Mouse (Mus musculus) limb, embryonic 13.5 days (tissue): ENCODE data around the gene Syngap1. TPM values are rescaled to one million over a fixed set of nuclear protein-coding genes. Genes with fewer than 3 reads are reported as not detected.

ENCODE experiments used
- ATAC-seq: fragments of 200-750 bp; cut with Nextera tagmentation; 2 replicates; pipeline ENCODE4 v1.8.0; 2017; ENCODE audit warnings: low read depth, moderate number of reproducible peaks, moderate TSS enrichment; ENCODE audit not compliant: low FRiP score
- H3K27ac ChIP-seq: fragments of 300-500 bp; sonication (generic); 2 replicates; pipeline ENCODE4 v1.5.1; 2015; ENCODE audit warnings: inconsistent platforms, mild to moderate bottlenecking, moderate library complexity
- H3K27me3 ChIP-seq: fragments of 300-500 bp; sonication (generic); 2 replicates; pipeline ENCODE4 v1.6.1; 2015; ENCODE audit warnings: mild to moderate bottlenecking, inconsistent platforms
- H3K36me3 ChIP-seq: fragments of 300-500 bp; sonication (generic); 2 replicates; pipeline ENCODE4 v1.6.1; 2015; ENCODE audit warnings: inconsistent platforms, mild to moderate bottlenecking, moderate library complexity
- H3K4me1 ChIP-seq: fragments of 300-500 bp; sonication (generic); 2 replicates; pipeline ENCODE4 v1.6.1; 2015; ENCODE audit warnings: inconsistent platforms
- H3K4me2 ChIP-seq: fragments of 300-500 bp; sonication (generic); replicated peaks from 2 replicates; pipeline ENCODE4 v1.6.1; 2015; ENCODE audit warnings: inconsistent platforms, mild to moderate bottlenecking, moderate library complexity
- H3K4me3 ChIP-seq: fragments of 300-500 bp; sonication (generic); 2 replicates; pipeline ENCODE4 v1.5.1; 2015; ENCODE audit warnings: moderate library complexity, mild to moderate bottlenecking, inconsistent platforms
- H3K9ac ChIP-seq: fragments of 300-500 bp; sonication (generic); 2 replicates; pipeline ENCODE4 v1.6.1; 2015; ENCODE audit warnings: mild to moderate bottlenecking, inconsistent platforms
- H3K9me3 ChIP-seq: fragments of 300-500 bp; sonication (generic); 2 replicates; pipeline ENCODE4 v1.6.1; 2016; ENCODE audit warnings: inconsistent platforms
- WGBS: fragments of 180-500 bp; shearing (Covaris S2); methylation state at CpG from one replicate; pipeline ENCODE4 v1.1.7; 2015; 5-methylcytosine and 5-hydroxymethylcytosine counted together
- polyA plus RNA-seq: library from polyadenylated mRNA; unstranded; fragments of >200 nt; fragmentation: Nextera tagmentation; extraction: Ambion mirVana; gene quantifications from 2 replicates; pipeline ENCODE4 v1.2.1, GENCODE M21; 2015

Syngap1 gene
- polyA plus RNA-seq, 1 experiment from 2014 or later: 3.6 TPM

GRCm38 (mm10) chr17:26961572-26962240 is 20.7 kb downstream of the Syngap1 start:
- no peaks in the 10 kb centered on the region for H3K27me3 ChIP-seq
- no peak overlapping the region for H3K4me2 ChIP-seq
- H3K9ac ChIP-seq: no peak overlapping the region
- H3K9me3 ChIP-seq: no peaks in the 10 kb centered on the region
- 0 out of 2 replicates have a peak, but pooled peaks have one; percentile 34 for ATAC-seq
- H3K4me3 ChIP-seq: no peak overlapping the region
- no peaks in the 10 kb centered on the region for H3K4me1 ChIP-seq
- WGBS: 95% methylated on average over 21 of the region's 21 CpGs
- H3K36me3 ChIP-seq: peaks cover 98% of the 10 kb centered on the region
- no peak overlapping the region for H3K27ac ChIP-seq

DNA sequence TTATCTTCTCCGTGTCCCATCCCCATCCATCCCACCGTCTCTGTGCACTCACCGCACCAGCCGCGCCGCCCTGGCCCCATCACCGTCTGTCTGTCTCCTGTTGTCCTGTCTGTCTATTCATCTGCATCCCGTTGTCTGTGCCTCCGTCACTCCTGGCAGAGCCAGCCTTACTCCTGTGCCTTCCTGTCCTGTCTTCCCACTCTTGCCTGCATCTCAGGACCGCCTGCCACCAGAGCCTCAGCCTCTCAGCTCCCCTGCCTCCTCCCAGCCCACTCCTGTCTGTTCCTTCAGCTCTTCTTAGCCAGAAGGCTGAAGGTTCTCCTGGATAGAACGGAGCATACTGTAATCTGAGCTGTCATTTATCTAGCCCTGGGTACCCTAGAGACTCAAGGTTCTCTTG is 25.9 kb downstream of the Syngap1 start:
- H3K4me1 ChIP-seq: peaks cover 14% of the 10 kb centered on the region
- H3K27ac ChIP-seq: no peak overlapping the region
- no peaks in the 10 kb centered on the region for H3K27me3 ChIP-seq
- no peak overlapping the region for H3K9ac ChIP-seq
- peaks cover 77% of the 10 kb centered on the region for H3K36me3 ChIP-seq
- no peak for ATAC-seq
- H3K4me3 ChIP-seq: no peak overlapping the region
- no peaks in the 10 kb centered on the region for H3K9me3 ChIP-seq
- H3K4me2 ChIP-seq: no peak overlapping the region
- WGBS: 88% methylated on average over 11 of the region's 11 CpGs

- H3K27me3 ChIP-seq: no peaks in the 10 kb centered on the region
- no peak overlapping the region for H3K9ac ChIP-seq
- H3K4me1 ChIP-seq: peaks cover 15% of the 10 kb centered on the region
- no peak overlapping the region for H3K27ac ChIP-seq
- H3K4me2 ChIP-seq: no peak overlapping the region
- no peak for ATAC-seq
- peaks cover 72% of the 10 kb centered on the region for H3K36me3 ChIP-seq
- H3K9me3 ChIP-seq: no peaks in the 10 kb centered on the region
- no peak overlapping the region for H3K4me3 ChIP-seq
- WGBS: 83% methylated on average over 6 of the region's 6 CpGs
These were observed 26.4 kb downstream of the Syngap1 start for GRCm38 (mm10) chr17:26967477-26967876.

GRCm38 (mm10) chr17:26968200-26968611 is 27.2 kb downstream of the Syngap1 start:
- 80% methylated on average over 6 of the region's 6 CpGs for WGBS
- no peak overlapping the region for H3K9ac ChIP-seq

DNA sequence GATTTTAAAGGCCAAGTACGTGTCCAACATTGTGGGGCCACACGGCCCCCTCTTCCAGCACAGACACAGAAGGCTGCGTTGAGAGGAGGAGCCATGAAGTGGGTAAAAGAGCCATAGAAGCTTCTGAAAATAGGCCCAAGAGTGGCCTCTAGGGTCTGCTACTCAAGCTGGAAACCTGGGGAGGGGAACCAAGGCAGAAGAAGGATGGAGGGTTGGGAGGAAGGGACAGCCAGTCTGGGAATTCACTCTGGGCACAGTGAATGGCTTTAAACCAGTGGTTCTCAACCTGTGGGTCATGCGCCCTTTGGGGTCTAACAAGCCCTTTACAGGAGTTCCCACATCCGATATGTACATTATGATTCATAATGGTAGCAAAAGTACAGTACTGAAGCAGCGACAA is 28.2 kb downstream of the Syngap1 start:
- H3K36me3 ChIP-seq: peaks cover 59% of the 10 kb centered on the region
- H3K27me3 ChIP-seq: no peaks in the 10 kb centered on the region
- H3K9me3 ChIP-seq: no peaks in the 10 kb centered on the region
- H3K9ac ChIP-seq: no peak overlapping the region
- no peak for ATAC-seq
- H3K4me2 ChIP-seq: no peak overlapping the region
- peaks cover 23% of the 10 kb centered on the region for H3K4me1 ChIP-seq
- 89% methylated on average over 6 of the region's 6 CpGs for WGBS
- no peak overlapping the region for H3K27ac ChIP-seq
- H3K4me3 ChIP-seq: no peak overlapping the region

More at GRCm38 (mm10) chr17:26968200-26968611, 27.2 kb downstream of the Syngap1 start:
- Histone ChIP-seq H3K27ac (no peak overlapping the region), H3K36me3 (peaks cover 65% of the 10 kb centered on the region), H3K4me3 (no peak overlapping the region), H3K4me2 (no peak overlapping the region), H3K9me3 (no peaks in the 10 kb centered on the region), H3K4me1 (peaks cover 15% of the 10 kb centered on the region), H3K27me3 (no peaks in the 10 kb centered on the region)
- ATAC-seq: no peak

- Histone ChIP-seq H3K4me2 (no peak overlapping the region), H3K27ac (0 out of 2 replicates have a peak overlapping the region, but pooled peaks have one; percentile 22), H3K9me3 (no peaks in the 10 kb centered on the region), H3K27me3 (no peaks in the 10 kb centered on the region), H3K36me3 (peaks cover 59% of the 10 kb centered on the region), H3K9ac (0 out of 2 replicates have a peak overlapping the region, but pooled peaks have one; percentile 8), H3K4me3 (no peak overlapping the region), H3K4me1 (peaks cover 33% of the 10 kb centered on the region)
- no peak for ATAC-seq
- WGBS: 71% methylated on average over 12 of the region's 12 CpGs
These were observed 29.2 kb downstream of the Syngap1 start for GRCm38 (mm10) chr17:26970221-26970620.

- Histone ChIP-seq H3K4me3 (peak overlapping the region; percentile 87), H3K27ac (no peak overlapping the region), H3K27me3 (no peaks in the 10 kb centered on the region), H3K4me1 (peaks cover 41% of the 10 kb centered on the region), H3K36me3 (peaks cover 59% of the 10 kb centered on the region), H3K9ac (peak overlapping the region; percentile 86; the same call in 1 of the 2 replicates), H3K4me2 (peak overlapping the region; percentile 98), H3K9me3 (no peaks in the 10 kb centered on the region)
- 56% methylated on average over 8 of the region's 8 CpGs for WGBS
- no peak for ATAC-seq
These were observed 30.3 kb downstream of the Syngap1 start for GRCm38 (mm10) chr17:26971247-26971905.

- 1% methylated on average over 3 of the region's 3 CpGs for WGBS
- ATAC-seq: no peak
- Histone ChIP-seq H3K4me3 (peak overlapping the region; percentile 87), H3K27me3 (no peaks in the 10 kb centered on the region), H3K4me1 (peaks cover 46% of the 10 kb centered on the region), H3K9ac (peak overlapping the region; percentile 86), H3K27ac (peak overlapping the region; percentile 90), H3K9me3 (no peaks in the 10 kb centered on the region), H3K36me3 (peaks cover 59% of the 10 kb centered on the region), H3K4me2 (peak overlapping the region; percentile 98)
These were observed 31.1 kb downstream of the Syngap1 start for GRCm38 (mm10) chr17:26972107-26972506.

DNA sequence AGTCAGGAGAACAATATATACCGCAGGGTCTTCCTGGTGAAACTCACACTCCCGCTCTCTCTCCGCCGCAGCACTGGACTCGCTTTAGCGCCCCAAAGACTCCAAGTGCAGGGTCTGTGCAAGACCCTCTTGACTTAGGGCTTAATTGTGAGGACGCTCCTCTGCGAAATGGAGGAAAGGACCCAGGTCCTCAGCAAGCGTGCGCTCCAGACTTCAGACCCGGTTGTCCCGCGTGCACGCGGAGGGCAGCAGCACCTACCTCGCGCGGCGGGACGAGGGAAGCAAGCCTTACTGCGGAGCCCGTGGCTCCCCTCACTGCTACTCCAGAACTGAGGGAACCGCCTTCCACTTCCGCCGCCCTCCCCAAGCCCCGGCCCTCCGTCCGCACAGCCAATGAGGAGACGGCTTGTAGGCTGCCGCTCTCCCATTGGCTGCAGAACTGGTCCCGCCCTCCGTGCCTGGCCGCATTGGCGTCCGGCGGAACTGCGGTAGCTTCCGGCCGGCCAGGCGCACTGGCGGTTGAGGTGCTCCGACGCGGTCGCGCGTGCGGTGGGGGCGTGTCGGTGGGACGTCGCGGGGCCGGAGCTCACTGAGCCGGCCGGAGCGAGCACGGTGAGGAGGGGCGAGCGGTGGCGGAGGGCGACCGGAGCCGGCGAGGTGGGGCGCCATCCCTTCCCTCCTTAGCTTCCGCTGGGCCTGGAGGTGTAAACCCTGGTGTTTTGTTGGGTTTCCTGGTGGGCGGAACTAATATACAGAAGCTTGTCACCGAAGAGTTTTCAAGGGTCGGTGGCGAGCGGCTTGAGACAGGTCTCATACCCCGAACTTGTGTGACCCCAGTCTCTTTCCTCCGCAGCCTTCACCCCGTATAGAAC is 31.9 kb downstream of the Syngap1 start, which contains the start of gene Zbtb9:
Gene Zbtb9, plus strand, starts transcription at position 465 of the 872 bp plus-strand sequence.
- peaks cover 59% of the 10 kb centered on the region for H3K36me3 ChIP-seq

GRCm38 (mm10) chr17:26974547-26974946 is 33.5 kb downstream of the Syngap1 start:
- H3K27ac ChIP-seq: no peak overlapping the region
- H3K4me3 ChIP-seq: peak overlapping the region; percentile 87; the same call in 1 of the 2 replicates
- H3K4me1 ChIP-seq: peaks cover 46% of the 10 kb centered on the region
- peaks cover 60% of the 10 kb centered on the region for H3K36me3 ChIP-seq
- H3K9ac ChIP-seq: peak overlapping the region; percentile 86; the same call in 1 of the 2 replicates
- ATAC-seq: no peak
- 94% methylated on average over 15 of the region's 15 CpGs for WGBS
- H3K4me2 ChIP-seq: peak overlapping the region; percentile 98
- 0 out of 2 replicates have a peak, but pooled peaks cover 3% of the 10 kb centered on the region for H3K9me3 ChIP-seq
- no peaks in the 10 kb centered on the region for H3K27me3 ChIP-seq

More for the DNA sequence above, 31.9 kb downstream of the Syngap1 start, which contains the start of gene Zbtb9:
- H3K4me2 ChIP-seq: peak within 1 kb of the TSS; percentile 98
- H3K9ac ChIP-seq: peak within 1 kb of the TSS; percentile 86
- ATAC-seq: peak; percentile 99
- under 1% methylated on average over 70 of the region's 75 CpGs for WGBS
- H3K4me3 ChIP-seq: peak within 1 kb of the TSS; percentile 87
- H3K4me1 ChIP-seq: peaks cover 46% of the 10 kb centered on the region
- H3K9me3 ChIP-seq: 0 out of 2 replicates have a peak, but pooled peaks cover 2% of the 10 kb centered on the region
- peak within 1 kb of the TSS; percentile 90 for H3K27ac ChIP-seq
- no peaks in the 10 kb centered on the region for H3K27me3 ChIP-seq

DNA sequence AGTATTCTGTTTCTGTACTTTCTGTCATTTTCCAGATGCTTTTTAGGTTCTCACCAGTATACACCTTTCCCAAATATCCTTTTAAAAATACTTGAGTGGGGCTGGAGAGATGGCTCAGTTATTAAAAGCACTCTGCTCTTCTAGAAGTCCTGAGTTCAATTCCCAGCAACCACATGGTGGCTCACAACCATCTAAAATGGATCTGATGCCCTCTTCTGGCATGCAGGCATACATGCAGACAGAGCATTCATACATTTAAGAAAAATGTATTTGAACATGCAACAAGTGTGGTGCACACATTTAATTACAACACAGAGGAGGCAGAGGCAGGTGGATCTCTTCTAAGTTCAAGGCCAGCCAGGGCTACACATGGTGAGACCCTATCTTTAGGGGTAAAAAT is 34.4 kb downstream of the Syngap1 start:
- Histone ChIP-seq H3K4me3 (no peak overlapping the region), H3K27me3 (no peaks in the 10 kb centered on the region), H3K9ac (no peak overlapping the region), H3K36me3 (peaks cover 61% of the 10 kb centered on the region), H3K4me2 (no peak overlapping the region), H3K4me1 (peaks cover 46% of the 10 kb centered on the region), H3K27ac (no peak overlapping the region), H3K9me3 (0 out of 2 replicates have a peak, but pooled peaks cover 3% of the 10 kb centered on the region)
- ATAC-seq: no peak
